Mouse (Mus musculus): Measurements from ENCODE around the gene Ninl. TPM values are rescaled to one million over a fixed set of nuclear protein-coding genes. Genes with fewer than 3 reads are reported as not detected.

The Ninl gene
- polyA plus RNA-seq, 1 experiment from 2014 or later = 20.7 TPM

GRCm38 (mm10) chr2:151008939-151009509 is 30.2 kb downstream of the Ninl start:
- no peaks in the 10 kb centered on the region for H3K36me3 ChIP-seq (replicated peaks)

GRCm38 (mm10) chr2:151008517-151008932 is 30.7 kb downstream of the Ninl start:
- no peak for DNase-seq (ENCODE audit: low spot score)
- H3K27me3 ChIP-seq (replicated peaks; ENCODE audit: low read depth, poor library complexity, severe bottlenecking) = no peaks in the 10 kb centered on the region
- peak overlapping the region; percentile 83 for H3K4me3 ChIP-seq
- peak overlapping the region; percentile 95 for H3K27ac ChIP-seq (replicated peaks)
- H3K36me3 ChIP-seq (replicated peaks) = no peaks in the 10 kb centered on the region
- under 1% methylated on average over 21 of the region's 21 CpGs for WGBS
- no peaks in the 10 kb centered on the region for H3K9me3 ChIP-seq
- peaks cover 20% of the 10 kb centered on the region for H3K4me1 ChIP-seq

More at GRCm38 (mm10) chr2:151008939-151009509, 30.2 kb downstream of the Ninl start:
- WGBS = under 1% methylated on average over 57 of the region's 57 CpGs
- peak; percentile 93 for DNase-seq (ENCODE audit: low spot score)
- Histone ChIP-seq H3K4me1 (peaks cover 20% of the 10 kb centered on the region), H3K9me3 (no peaks in the 10 kb centered on the region), H3K27ac (replicated peaks) (peak overlapping the region; percentile 95), H3K27me3 (replicated peaks; ENCODE audit: low read depth, poor library complexity, severe bottlenecking) (no peaks in the 10 kb centered on the region), H3K4me3 (peak overlapping the region; percentile 83)

- peak; percentile 9 for DNase-seq (ENCODE audit: low spot score)
- Histone ChIP-seq H3K27ac (replicated peaks) (peak overlapping the region; percentile 95), H3K9me3 (no peaks in the 10 kb centered on the region), H3K4me1 (peaks cover 20% of the 10 kb centered on the region), H3K27me3 (replicated peaks; ENCODE audit: low read depth, poor library complexity, severe bottlenecking) (no peaks in the 10 kb centered on the region), H3K4me3 (peak overlapping the region; percentile 83), H3K36me3 (replicated peaks) (no peaks in the 10 kb centered on the region)
- 50% methylated on average over 6 of the region's 6 CpGs for WGBS
Measured at GRCm38 (mm10) chr2:151008006-151008405, 31.2 kb downstream of the Ninl start.

DNA sequence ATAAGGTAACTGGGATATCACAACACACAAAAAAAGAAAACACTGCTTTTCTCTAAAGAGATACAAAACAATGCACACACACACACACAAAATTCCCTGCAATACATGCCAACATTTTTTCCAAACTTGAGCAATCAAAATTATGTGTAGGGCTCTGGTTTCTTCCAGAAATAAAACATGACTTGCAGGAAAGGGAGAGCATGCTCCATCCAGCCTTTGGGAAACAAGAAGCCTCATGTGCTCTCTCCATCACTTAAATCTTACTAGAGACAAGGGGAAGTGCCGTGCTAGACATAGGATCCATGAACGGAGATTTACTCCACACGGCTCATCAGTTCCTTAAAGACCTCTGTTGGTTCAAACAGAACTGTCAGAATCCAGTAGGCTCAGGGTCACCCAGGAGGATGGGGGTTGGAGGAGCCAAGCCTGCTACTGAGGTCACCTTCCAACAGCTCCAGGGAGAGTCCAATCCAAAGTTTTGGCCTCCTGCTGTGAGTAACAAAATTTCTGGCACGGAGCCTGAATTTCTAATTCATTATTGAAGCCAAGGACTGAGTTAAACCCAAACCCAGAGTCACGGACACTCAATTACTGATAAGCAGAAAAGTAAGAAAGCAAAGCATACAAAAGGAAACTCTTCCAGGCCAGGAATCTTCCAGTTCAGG is 32.8 kb downstream of the Ninl start:
- Histone ChIP-seq H3K27me3 (replicated peaks; ENCODE audit: low read depth, poor library complexity, severe bottlenecking) (no peaks in the 10 kb centered on the region), H3K36me3 (replicated peaks) (no peaks in the 10 kb centered on the region), H3K9me3 (no peaks in the 10 kb centered on the region), H3K4me1 (peaks cover 20% of the 10 kb centered on the region), H3K27ac (replicated peaks) (no peak overlapping the region), H3K4me3 (no peak overlapping the region)
- WGBS = 86% methylated on average over 5 of the region's 5 CpGs
- no peak for DNase-seq (ENCODE audit: low spot score)

DNA sequence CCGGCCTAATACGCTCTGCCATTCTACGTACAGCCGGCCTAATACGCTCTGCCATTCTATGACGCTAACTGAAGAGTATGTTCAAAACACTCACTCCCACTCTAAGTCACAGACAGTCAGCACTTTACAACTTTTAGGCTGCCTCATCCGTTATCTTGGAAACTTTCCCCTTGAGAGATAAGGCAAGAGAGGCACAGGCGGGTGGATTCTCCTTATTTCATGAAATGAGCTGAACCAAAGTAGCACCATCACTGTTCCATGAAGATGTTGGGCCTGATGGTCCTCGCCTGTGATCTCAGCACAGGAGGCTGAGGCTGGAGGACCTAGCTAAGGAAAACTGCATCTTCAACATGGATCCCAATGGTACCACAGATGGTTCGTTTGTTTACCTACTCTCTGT is 34.8 kb downstream of the Ninl start:
- Histone ChIP-seq H3K27me3 (replicated peaks; ENCODE audit: low read depth, poor library complexity, severe bottlenecking) (no peaks in the 10 kb centered on the region), H3K36me3 (replicated peaks) (no peaks in the 10 kb centered on the region), H3K4me3 (no peak overlapping the region), H3K27ac (replicated peaks) (no peak overlapping the region), H3K9me3 (no peaks in the 10 kb centered on the region), H3K4me1 (peaks cover 17% of the 10 kb centered on the region)
- WGBS = 94% methylated on average over 10 of the region's 10 CpGs
- DNase-seq (ENCODE audit: low spot score) = no peak

GRCm38 (mm10) chr2:151003796-151004195 is 35.4 kb downstream of the Ninl start:
- Histone ChIP-seq H3K36me3 (replicated peaks) (no peaks in the 10 kb centered on the region), H3K27ac (replicated peaks) (no peak overlapping the region), H3K9me3 (no peaks in the 10 kb centered on the region), H3K4me3 (no peak overlapping the region), H3K4me1 (peaks cover 20% of the 10 kb centered on the region), H3K27me3 (replicated peaks; ENCODE audit: low read depth, poor library complexity, severe bottlenecking) (no peaks in the 10 kb centered on the region)
- no peak for DNase-seq (ENCODE audit: low spot score)
- WGBS = 84% methylated on average over 6 of the region's 6 CpGs

DNA sequence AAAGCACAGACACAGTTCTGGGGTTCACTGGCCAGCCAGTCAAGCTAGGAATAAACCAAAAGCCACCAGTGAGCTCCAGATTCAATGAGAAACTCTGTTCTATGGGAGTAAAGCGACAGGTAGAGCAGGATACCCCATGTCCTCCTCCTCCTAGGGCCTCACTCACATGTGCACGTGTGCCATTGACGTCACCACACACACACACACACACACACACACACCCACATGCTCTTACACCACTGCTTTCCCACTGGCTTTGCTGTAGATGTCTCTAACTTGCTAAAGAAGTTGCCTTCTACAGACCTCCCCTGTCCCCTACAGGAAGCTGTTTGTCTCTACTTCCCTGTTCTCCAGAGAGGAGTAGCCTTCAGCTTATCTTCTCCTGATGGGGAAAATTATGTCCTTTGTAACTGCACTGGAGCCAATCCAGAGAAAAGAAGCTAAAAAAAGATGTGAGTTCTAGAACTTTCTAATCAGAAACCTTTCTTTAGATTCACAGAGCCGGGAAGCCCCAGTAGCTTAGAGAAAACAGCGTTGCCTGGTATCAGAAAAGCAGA is 37.5 kb downstream of the Ninl start:
- Histone ChIP-seq H3K9me3 (no peaks in the 10 kb centered on the region), H3K4me3 (no peak overlapping the region), H3K4me1 (peaks cover 20% of the 10 kb centered on the region), H3K27me3 (replicated peaks; ENCODE audit: low read depth, poor library complexity, severe bottlenecking) (no peaks in the 10 kb centered on the region), H3K27ac (replicated peaks) (no peak overlapping the region), H3K36me3 (replicated peaks) (no peaks in the 10 kb centered on the region; the same call in 1 of the 2 replicates)
- no peak for DNase-seq (ENCODE audit: low spot score)
- 89% methylated on average over 5 of the region's 5 CpGs for WGBS

GRCm38 (mm10) chr2:151000402-151001178 is 38.6 kb downstream of the Ninl start:
- peak; percentile 47 for DNase-seq (ENCODE audit: low spot score)

GRCm38 (mm10) chr2:150999021-150999420 is 40.2 kb downstream of the Ninl start:
- Histone ChIP-seq H3K27ac (replicated peaks) (peak overlapping the region; percentile 48; the same call in 1 of the 2 replicates), H3K4me3 (no peak overlapping the region), H3K36me3 (replicated peaks) (no peaks in the 10 kb centered on the region; the same call in 1 of the 2 replicates), H3K27me3 (replicated peaks; ENCODE audit: low read depth, poor library complexity, severe bottlenecking) (no peaks in the 10 kb centered on the region), H3K4me1 (peaks cover 20% of the 10 kb centered on the region), H3K9me3 (no peaks in the 10 kb centered on the region)
- peak; percentile 8 for DNase-seq (ENCODE audit: low spot score)
- 66% methylated on average over 3 of the region's 3 CpGs for WGBS

More at GRCm38 (mm10) chr2:151000402-151001178, 38.6 kb downstream of the Ninl start:
- Histone ChIP-seq H3K36me3 (replicated peaks) (no peaks in the 10 kb centered on the region; the same call in 1 of the 2 replicates), H3K9me3 (no peaks in the 10 kb centered on the region), H3K27ac (replicated peaks) (no peak overlapping the region), H3K4me1 (peaks cover 20% of the 10 kb centered on the region), H3K4me3 (no peak overlapping the region), H3K27me3 (replicated peaks; ENCODE audit: low read depth, poor library complexity, severe bottlenecking) (no peaks in the 10 kb centered on the region)
- 54% methylated on average over 7 of the region's 7 CpGs for WGBS

DNA sequence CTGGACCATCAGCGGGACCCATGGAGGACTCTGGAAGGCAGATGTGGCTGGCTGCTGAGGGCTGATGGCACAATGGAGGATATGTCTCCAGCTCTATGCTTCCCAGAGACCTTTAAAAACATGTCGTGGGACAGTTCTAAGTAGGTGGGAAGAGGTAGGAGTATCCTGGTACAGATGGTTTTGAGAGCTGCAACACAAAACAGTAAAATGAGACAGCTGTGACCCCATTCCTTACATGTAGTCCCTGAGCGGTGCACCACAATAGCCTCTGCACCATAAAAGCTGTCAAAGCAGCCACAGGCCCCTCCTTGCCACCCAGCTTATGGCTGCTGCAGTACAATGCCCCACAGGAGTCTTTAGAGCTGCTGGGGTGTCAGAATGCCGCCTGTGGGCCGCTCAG is 41.6 kb downstream of the Ninl start:
- H3K9me3 ChIP-seq = no peaks in the 10 kb centered on the region
- 68% methylated on average over 5 of the region's 5 CpGs for WGBS
- H3K4me3 ChIP-seq = no peak overlapping the region
- no peak overlapping the region for H3K27ac ChIP-seq (replicated peaks)
- H3K4me1 ChIP-seq = peaks cover 20% of the 10 kb centered on the region
- H3K27me3 ChIP-seq (replicated peaks; ENCODE audit: low read depth, poor library complexity, severe bottlenecking) = no peaks in the 10 kb centered on the region
- no peaks in the 10 kb centered on the region; the same call in 1 of the 2 replicates for H3K36me3 ChIP-seq (replicated peaks)
- DNase-seq (ENCODE audit: low spot score) = no peak

DNA sequence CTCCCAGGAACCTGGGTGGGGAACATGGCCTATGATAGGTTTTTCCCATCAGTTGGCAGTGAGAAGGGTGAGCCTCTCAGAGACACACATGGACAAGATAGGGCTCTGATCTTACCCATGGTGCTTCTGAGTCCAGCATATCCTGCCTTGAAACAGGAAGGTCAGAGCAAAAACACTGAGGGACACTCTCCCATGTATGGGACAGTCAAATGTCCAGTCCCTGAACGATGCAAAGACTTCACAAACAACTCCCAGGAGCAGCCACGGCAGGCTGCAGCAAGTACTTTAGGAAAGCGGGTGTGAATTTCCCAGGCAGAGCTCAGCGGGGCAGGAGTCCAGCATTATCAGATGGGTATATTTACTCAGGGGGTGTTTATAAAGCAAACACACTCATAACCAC is 43.9 kb downstream of the Ninl start:
- Histone ChIP-seq H3K27ac (replicated peaks) (no peak overlapping the region), H3K9me3 (no peaks in the 10 kb centered on the region), H3K4me1 (peaks cover 20% of the 10 kb centered on the region), H3K36me3 (replicated peaks) (no peaks in the 10 kb centered on the region; the same call in 1 of the 2 replicates), H3K27me3 (replicated peaks; ENCODE audit: low read depth, poor library complexity, severe bottlenecking) (no peaks in the 10 kb centered on the region), H3K4me3 (no peak overlapping the region)
- 88% methylated on average over 4 of the region's 4 CpGs for WGBS
- peak; percentile 4 for DNase-seq (ENCODE audit: low spot score)

DNA sequence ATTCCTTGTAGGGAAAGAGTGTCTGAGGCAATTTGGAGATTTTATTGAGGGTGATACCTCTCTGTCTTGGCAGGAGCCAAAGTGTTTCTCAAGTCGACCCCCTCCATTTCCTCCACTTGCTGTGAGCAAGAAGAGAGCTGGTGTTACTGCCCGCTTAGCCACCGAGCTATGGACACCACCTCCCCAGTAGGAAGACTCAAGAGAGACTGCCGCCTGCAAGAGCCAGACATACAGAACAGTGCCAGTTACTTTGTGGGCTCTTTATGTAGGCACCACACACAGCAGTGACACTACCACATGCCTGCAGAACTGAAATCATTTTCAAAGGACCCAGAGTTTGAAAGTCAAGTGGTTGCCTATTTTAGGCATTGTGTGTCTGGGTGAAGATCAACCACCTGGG is 48.1 kb downstream of the Ninl start:
- H3K27ac ChIP-seq (replicated peaks) = no peak overlapping the region
- H3K4me3 ChIP-seq = no peak overlapping the region
- H3K36me3 ChIP-seq (replicated peaks) = peaks cover 6% of the 10 kb centered on the region; the same call in 1 of the 2 replicates
- H3K4me1 ChIP-seq = no peaks in the 10 kb centered on the region
- DNase-seq (ENCODE audit: low spot score) = no peak
- no peaks in the 10 kb centered on the region for H3K9me3 ChIP-seq
- no peaks in the 10 kb centered on the region for H3K27me3 ChIP-seq (replicated peaks; ENCODE audit: low read depth, poor library complexity, severe bottlenecking)
- WGBS = 91% methylated on average over 4 of the region's 4 CpGs
